Mouse (Mus musculus) testis, adult 2 months (tissue): ENCODE results near the gene Tagln2.

Experiments
- CTCF ChIP-seq: fragments of 200-500 bp; IDR thresholded peaks from 2 replicates; pipeline ENCODE4 v1.5.1; 2012; ENCODE audit warnings: low read depth, mild to moderate bottlenecking, inconsistent platforms, low read length, moderate library complexity; ENCODE audit not compliant: control insufficient read depth, insufficient read depth, insufficient replicate concordance
- POLR2A ChIP-seq: fragments of 200-500 bp; IDR thresholded peaks from 2 replicates; pipeline ENCODE4 v1.6.1; 2012; ENCODE audit warnings: low read depth, mild to moderate bottlenecking, inconsistent platforms, low read length, moderate library complexity; ENCODE audit not compliant: control insufficient read depth

DNA sequence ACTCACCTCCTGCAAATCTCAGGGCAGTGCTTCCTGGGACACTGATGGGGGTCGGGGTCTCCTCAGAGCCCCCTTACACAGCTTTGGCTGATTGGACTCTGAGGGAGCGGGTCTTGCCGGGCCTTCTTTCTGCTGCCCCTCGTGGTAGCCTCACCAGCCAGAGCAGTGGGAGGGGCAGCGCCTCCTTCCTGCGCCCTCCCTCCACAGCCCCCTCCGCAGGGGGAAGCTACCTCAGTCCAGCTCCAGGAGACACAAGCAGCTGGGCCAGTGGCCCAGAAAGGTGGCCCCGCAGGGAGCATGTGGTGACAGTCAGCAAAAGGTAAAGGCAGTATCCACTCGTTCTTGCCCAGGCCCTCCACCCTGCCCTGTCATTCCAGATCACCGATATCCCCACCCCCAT lies 2.4 kb upstream of the Tagln2 start:
- TF ChIP-seq CTCF (no peak), POLR2A (no peak)
